Mouse (Mus musculus) liver, embryonic 14.5 days (tissue): ENCODE results near the gene Ccdc78. TPM values are rescaled to one million over a fixed set of nuclear protein-coding genes. Genes with fewer than 3 reads are reported as not detected.
A peak's percentile ranks its signal among the peaks of the same experiment; 100 is the strongest.

ENCODE experiments used
- ATAC-seq: fragments of 200-750 bp; cut with Nextera tagmentation; 2 replicates; pipeline ENCODE4 v1.8.0; 2017; ENCODE audit warnings: moderate number of reproducible peaks, mild to moderate bottlenecking, moderate library complexity; ENCODE audit not compliant: insufficient read depth
- DNase-seq, 3 experiments: peaks; one replicate each; pipeline ENCODE4 v3.0.0-alpha.2; 2012 to 2013; ENCODE audit warnings: low read depth in 3 of 3, low spot score in 3 of 3
- H3K27ac ChIP-seq: fragments of 300-500 bp; sonication (generic); 2 replicates; pipeline ENCODE4 v1.5.1; 2014; ENCODE audit warnings: moderate library complexity, mild to moderate bottlenecking, control low read depth, inconsistent platforms
- H3K27me3 ChIP-seq: fragments of 300-500 bp; sonication (generic); 2 replicates; pipeline ENCODE4 v1.6.1; 2014; ENCODE audit warnings: mild to moderate bottlenecking, low read length, moderate library complexity; ENCODE audit not compliant: control insufficient read depth, insufficient read depth
- H3K36me3 ChIP-seq: fragments of 300-500 bp; sonication (generic); replicated peaks from 2 replicates; pipeline ENCODE4 v1.6.1; 2014; ENCODE audit warnings: low read depth; ENCODE audit not compliant: control insufficient read depth, insufficient read depth
- H3K4me1 ChIP-seq, 2 experiments: fragments of 200-500 bp in 1 of 2; fragments of 300-500 bp in 1 of 2; sonication (generic) in 1 of 2; replicated peaks; 2 replicates each; pipeline ENCODE4 v1.6.1; 2012 to 2014; ENCODE audit warnings: antibody characterized with exemption in 1 of 2, inconsistent platforms in 1 of 2, low read length in 1 of 2; ENCODE audit not compliant: control insufficient read depth in 2 of 2, insufficient read depth in 2 of 2
- H3K4me2 ChIP-seq: fragments of 300-500 bp; sonication (generic); 2 replicates; pipeline ENCODE4 v1.6.1; 2014; ENCODE audit warnings: low read depth, mild to moderate bottlenecking, control low read depth, moderate library complexity
- H3K4me3 ChIP-seq, 2 experiments: fragments of 200-500 bp in 1 of 2; fragments of 300-500 bp in 1 of 2; sonication (generic) in 1 of 2; 2 replicates each; pipeline ENCODE4 v1.5.1; 2012 to 2014; ENCODE audit warnings: low read depth in 2 of 2, low read length in 2 of 2, mild to moderate bottlenecking in 2 of 2, control low read depth in 1 of 2, inconsistent platforms in 1 of 2, moderate library complexity in 1 of 2; ENCODE audit not compliant: insufficient read depth in 1 of 2
- H3K9ac ChIP-seq: fragments of 300-500 bp; sonication (generic); replicated peaks from 2 replicates; pipeline ENCODE4 v1.6.1; 2014; ENCODE audit warnings: mild to moderate bottlenecking, control low read depth, moderate library complexity
- H3K9me3 ChIP-seq: fragments of 300-500 bp; sonication (generic); 2 replicates; pipeline ENCODE4 v1.6.1; 2016; ENCODE audit warnings: low read length, mixed read lengths; ENCODE audit not compliant: control insufficient read depth
- CTCF ChIP-seq: IDR thresholded peaks from 2 replicates; pipeline ENCODE4 v1.5.1; 2016; ENCODE audit warnings: antibody characterized with exemption, low read depth, control low read depth
- EP300 ChIP-seq: IDR thresholded peaks from 2 replicates; pipeline ENCODE4 v1.6.1; 2016; ENCODE audit warnings: antibody characterized with exemption, low read depth
- WGBS: fragments of 180-500 bp; shearing (Covaris S2); extraction: QIAGEN DNeasy Blood & Tissue Kit; methylation state at CpG from one replicate; pipeline ENCODE4 v1.1.7; 2014; ENCODE audit not compliant: insufficient replicate concordance; 5-methylcytosine and 5-hydroxymethylcytosine counted together
- polyA plus RNA-seq, 2 experiments: library from polyadenylated mRNA; depleted of rRNA in 1 of 2; stranded (reverse) in 1 of 2; unstranded in 1 of 2; fragments of >200 nt; fragmentation: Nextera tagmentation in 1 of 2; extraction: Ambion mirVana in 1 of 2; gene quantifications; 2 replicates each; pipeline versions ENCODE4 v1.2.1 to v1.2.3; 2012 to 2014

The Ccdc78 gene
- polyA plus RNA-seq, 2 experiments, result 0.02 TPM; not detected in 1

DNA sequence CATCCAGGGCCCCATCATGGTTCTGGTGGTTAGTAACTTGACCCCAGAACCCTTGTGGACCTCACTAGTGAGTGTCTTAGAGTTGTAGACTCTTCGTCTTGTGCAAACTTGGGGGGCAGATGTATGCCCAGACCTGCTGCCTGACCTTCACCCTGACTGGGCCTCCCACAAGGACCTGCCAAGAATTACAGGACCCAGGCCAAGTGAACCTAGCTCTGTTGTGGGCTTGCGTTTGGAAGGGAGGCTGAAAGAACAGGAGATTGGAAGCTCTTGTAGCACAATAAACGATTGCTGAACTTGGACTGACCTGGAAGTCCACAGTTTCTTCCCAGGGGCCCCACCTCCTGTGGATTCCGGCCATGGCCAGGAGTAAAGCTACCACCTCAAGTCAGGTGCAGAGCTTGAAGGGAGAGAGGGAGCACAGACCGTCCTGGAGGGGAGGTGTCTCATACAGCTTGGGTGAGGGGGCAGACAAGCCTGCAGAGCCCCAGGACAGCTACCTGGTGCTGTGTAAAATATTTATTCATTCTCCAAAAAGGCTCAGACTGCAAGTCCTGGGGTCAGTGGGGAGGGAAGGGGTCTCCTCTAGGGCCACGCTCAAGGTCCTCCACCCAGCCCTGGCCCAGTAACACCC lies 47.7 kb downstream of the Ccdc78 start:
- TF ChIP-seq EP300 (no peak), CTCF (no peak)
- DNase-seq, result no peak
- Histone ChIP-seq H3K4me2 (peak overlapping the region; percentile 83), H3K4me3 (peak overlapping the region; percentile 63 to 70), H3K9ac (peak overlapping the region; percentile 66), H3K36me3 (peaks cover 15% of the 10 kb centered on the region), H3K9me3 (no peaks in the 10 kb centered on the region), H3K27ac (peak overlapping the region; percentile 47), H3K27me3 (no peaks in the 10 kb centered on the region), H3K4me1 (peaks cover 9 to 17% of the 10 kb centered on the region in 2 experiments)
- ATAC-seq, result no peak
- 41% methylated on average over 6 of the region's 6 CpGs for WGBS

GRCm38 (mm10) chr17:25834595-25835222 lies 48.3 kb downstream of the Ccdc78 start:
- Histone ChIP-seq H3K9ac (no peak overlapping the region), H3K4me3 (peak overlapping the region in 1 of 2 experiments; percentile 70; a peak in 2 of 4 replicates), H3K4me2 (peak overlapping the region; percentile 83), H3K27ac (no peak overlapping the region), H3K9me3 (no peaks in the 10 kb centered on the region), H3K4me1 (peaks cover 9 to 14% of the 10 kb centered on the region in 2 experiments), H3K27me3 (no peaks in the 10 kb centered on the region), H3K36me3 (peaks cover 21% of the 10 kb centered on the region)
- TF ChIP-seq CTCF (no peak), EP300 (no peak)
- ATAC-seq, result no peak
- DNase-seq, result no peak
- WGBS, result 78% methylated on average over 12 of the region's 12 CpGs

DNA sequence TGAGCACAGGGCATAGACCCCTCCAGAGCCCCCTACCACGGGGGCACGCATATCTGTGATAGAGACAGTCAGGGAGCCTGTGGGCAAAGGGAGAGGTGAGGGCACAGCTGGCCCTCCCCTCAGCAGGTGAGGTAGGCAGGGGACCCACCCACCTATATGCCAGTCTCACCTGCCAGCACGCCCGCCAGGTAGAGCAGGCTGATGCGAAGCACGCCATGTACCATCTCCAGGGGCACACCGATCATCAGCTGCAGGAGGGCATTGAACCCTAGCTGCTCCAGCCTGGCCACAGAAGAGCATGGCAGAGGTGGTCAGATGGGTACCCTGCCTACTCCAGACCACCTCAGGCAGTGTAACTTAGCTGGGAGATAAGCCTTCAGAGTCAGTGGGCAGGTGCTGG lies 48.9 kb downstream of the Ccdc78 start:
- no peak overlapping the region for H3K4me2 ChIP-seq
- H3K9me3 ChIP-seq, result no peaks in the 10 kb centered on the region
- no peak overlapping the region for H3K9ac ChIP-seq
- DNase-seq (no peak), ATAC-seq (no peak)
- H3K4me1 ChIP-seq, result peaks cover 9 to 13% of the 10 kb centered on the region in 2 experiments
- H3K27me3 ChIP-seq, result no peaks in the 10 kb centered on the region
- 86% methylated on average over 7 of the region's 7 CpGs for WGBS
- no peak overlapping the region for H3K4me3 ChIP-seq
- TF ChIP-seq EP300 (no peak), CTCF (no peak)
- no peak overlapping the region for H3K27ac ChIP-seq
- peaks cover 27% of the 10 kb centered on the region for H3K36me3 ChIP-seq

GRCm38 (mm10) chr17:25835816-25836215 lies 49.4 kb downstream of the Ccdc78 start:
- WGBS, result 81% methylated on average over 16 of the region's 16 CpGs
- no peak overlapping the region for H3K27ac ChIP-seq
- DNase-seq, result no peak
- H3K36me3 ChIP-seq, result peaks cover 27% of the 10 kb centered on the region
- no peak for ATAC-seq
- no peak overlapping the region for H3K4me2 ChIP-seq
- no peaks in the 10 kb centered on the region for H3K9me3 ChIP-seq
- peaks cover 9 to 13% of the 10 kb centered on the region in 2 experiments for H3K4me1 ChIP-seq
- H3K9ac ChIP-seq, result no peak overlapping the region
- H3K4me3 ChIP-seq, result no peak overlapping the region
- TF ChIP-seq EP300, result no peak
- no peak for TF ChIP-seq CTCF
- H3K27me3 ChIP-seq, result no peaks in the 10 kb centered on the region

DNA sequence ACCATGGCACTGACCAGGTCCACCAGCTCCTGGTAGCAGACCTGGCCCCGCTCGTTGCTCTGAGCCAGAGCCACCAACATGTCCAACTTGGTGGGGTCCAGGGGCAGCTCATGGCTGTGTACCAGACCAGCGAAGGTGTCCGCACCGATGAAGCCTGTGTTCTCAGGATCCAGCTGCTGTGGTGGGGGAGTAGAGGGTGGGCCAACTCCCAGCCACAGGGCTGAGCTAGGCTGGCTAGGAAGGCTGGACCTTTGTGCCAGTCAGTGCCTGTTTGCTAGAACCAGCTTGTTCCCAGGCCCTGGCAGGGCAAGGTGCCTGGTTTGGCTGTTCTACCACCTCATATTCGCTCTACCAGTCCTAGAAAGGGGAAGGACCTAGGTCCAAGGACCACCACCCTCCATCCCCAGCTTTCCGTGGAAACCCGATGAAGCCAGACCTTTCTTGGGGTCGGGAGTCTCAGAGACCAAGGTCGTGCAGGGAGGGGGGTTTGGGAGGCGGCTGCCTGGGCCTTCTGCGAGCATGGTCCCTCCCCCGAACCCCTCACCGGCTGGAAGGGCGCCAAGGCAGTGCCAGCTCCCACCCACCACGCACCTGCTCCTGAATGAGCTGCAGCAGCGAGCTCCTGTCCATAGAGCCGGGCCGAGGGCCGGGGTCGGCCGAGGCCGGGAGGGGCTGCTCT lies 50.2 kb downstream of the Ccdc78 start:
- Histone ChIP-seq H3K9ac (peak overlapping the region; percentile 7; the same call in 1 of the 2 replicates), H3K36me3 (peaks cover 29% of the 10 kb centered on the region), H3K4me3 (peak overlapping the region in 1 of 2 experiments; percentile 23; a peak in 2 of 4 replicates), H3K4me1 (peaks cover 7 to 9% of the 10 kb centered on the region in 2 experiments), H3K4me2 (peak overlapping the region; percentile 53), H3K9me3 (no peaks in the 10 kb centered on the region), H3K27ac (no peak overlapping the region), H3K27me3 (no peaks in the 10 kb centered on the region)
- no peak for DNase-seq
- 26% methylated on average over 21 of the region's 23 CpGs for WGBS
- no peak for ATAC-seq
- no peak for TF ChIP-seq EP300
- TF ChIP-seq CTCF, result no peak
